ENCODE assay signal across 30 mouse cellular contexts in the genomic region with DNA sequence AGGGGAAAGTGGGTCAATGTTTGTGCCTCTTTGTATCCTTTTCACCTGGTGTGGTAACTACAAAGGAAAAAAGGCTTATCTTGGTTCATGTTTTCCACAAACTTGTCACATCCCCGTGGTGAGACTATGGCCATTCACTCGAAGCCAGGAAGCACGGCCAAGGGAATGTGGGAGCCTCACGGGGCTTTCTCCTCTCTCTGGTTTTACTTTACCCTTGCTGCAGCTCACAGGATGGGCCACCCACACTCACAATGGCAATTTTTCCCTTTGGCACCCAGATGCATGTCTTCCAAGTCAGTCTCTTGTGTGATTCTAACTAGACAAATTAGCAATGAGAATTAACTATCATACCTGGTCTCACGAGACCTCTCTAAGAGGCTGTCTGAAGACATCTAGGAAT. TPM values are rescaled to one million over a fixed set of nuclear protein-coding genes. Genes with fewer than 3 reads are reported as not detected.
DNase-seq lines count a peak whose midpoint lies in the region; ATAC-seq and TF ChIP-seq lines count a peak whose summit lies in the region.
"Had no signal": no experiment of that assay in that cellular context is flagged by ENCODE, and none has a peak within 500 bp of the region (broad histone marks: within the 10 kb centered on the region; RNA-seq: fewer than 3 reads in every experiment).

No protein-coding gene starts in this region.

- ATAC-seq in liver, embryonic 11.5 days (replicated peaks; ENCODE audit: low FRiP score) = no peak
- no peak for ATAC-seq in liver, postnatal 0 days
- ATAC-seq in cerebellum, adult (ENCODE audit: insufficient number of reproducible peaks, low FRiP score, low TSS enrichment) = no peak
- ATAC-seq: forebrain, embryonic 16.5 days; hindbrain, embryonic 16.5 days; Patski had no signal

- no peak overlapping the region for H3K9ac ChIP-seq in liver, embryonic 11.5 days (ENCODE audit: low read depth, low read length)
- no peak overlapping the region for H3K9ac ChIP-seq in liver, postnatal 0 days (replicated peaks)
- H3K9ac ChIP-seq: embryonic facial prominence, embryonic 13.5 days; forebrain, embryonic 12.5 days; heart, embryonic 15.5 days; hindbrain, embryonic 13.5 days had no signal

- no peak overlapping the region for H3K4me2 ChIP-seq in liver, embryonic 11.5 days
- no peak overlapping the region for H3K4me2 ChIP-seq in liver, postnatal 0 days (ENCODE audit: low read depth, low read length)
- H3K4me2 ChIP-seq: embryonic facial prominence, embryonic 13.5 days; forebrain, embryonic 12.5 days; heart, embryonic 11.5 days; heart, embryonic 15.5 days; hindbrain, embryonic 13.5 days had no signal

- H3K9me3 ChIP-seq in liver, embryonic 11.5 days (ENCODE audit: control insufficient read depth, low read length) = no peaks in the 10 kb centered on the region
- no peaks in the 10 kb centered on the region for H3K9me3 ChIP-seq in liver, postnatal 0 days (ENCODE audit: low read length)
- H3K9me3 ChIP-seq: embryonic facial prominence, embryonic 10.5 days; embryonic facial prominence, embryonic 13.5 days; forebrain, embryonic 12.5 days; G1E; heart, embryonic 15.5 days; hindbrain, embryonic 10.5 days; hindbrain, embryonic 13.5 days had no signal

- TF ChIP-seq CTCF in liver, postnatal 0 days (IDR thresholded peaks at IDR 0.05; ENCODE audit: low read depth) = no peak

- no peaks in the 10 kb centered on the region for H3K36me3 ChIP-seq in liver, embryonic 11.5 days (ENCODE audit: control insufficient read depth, insufficient read depth, low read length)
- H3K36me3 ChIP-seq in liver, postnatal 0 days (replicated peaks; ENCODE audit: insufficient read depth, low read length) = no peaks in the 10 kb centered on the region
- H3K36me3 ChIP-seq: embryonic facial prominence, embryonic 10.5 days; embryonic facial prominence, embryonic 13.5 days; forebrain, embryonic 12.5 days; G1E; heart, embryonic 15.5 days; hindbrain, embryonic 10.5 days; hindbrain, embryonic 13.5 days had no signal

- H3K4me3 ChIP-seq in liver, embryonic 11.5 days (ENCODE audit: low read depth, low read length) = no peak overlapping the region
- no peak overlapping the region for H3K4me3 ChIP-seq in liver, postnatal 0 days (ENCODE audit: low read depth, low read length)
- H3K4me3 ChIP-seq: embryonic facial prominence, embryonic 10.5 days; embryonic facial prominence, embryonic 13.5 days; erythroblast, embryonic 14.5 days; forebrain, embryonic 12.5 days; heart, embryonic 15.5 days; hindbrain, embryonic 10.5 days; hindbrain, embryonic 13.5 days had no signal

- peak; percentile 15 for DNase-seq in liver, embryonic 11.5 days (ENCODE audit: low spot score)
- DNase-seq in liver, postnatal 0 days = no peak
- DNase-seq in thymus, postnatal 0 days (ENCODE audit: low spot score) = peak; percentile 56
- no peak for DNase-seq in thymus, postnatal 25 days
- peak; percentile 52 for DNase-seq in thymus, postnatal 4 days
- DNase-seq: adrenal gland, postnatal 10 days; B cell, adult 2 months; cerebellum, adult 11-12 months; cerebellum, adult 8-10 months; cerebellum, postnatal 10 days; cerebellum, postnatal 36 days; embryo, embryonic 11 days; gastrocnemius, postnatal 10 days; gastrocnemius, postnatal 36 days; heart, postnatal 10 days; heart, postnatal 36 days had no signal

- H3K27me3 ChIP-seq in liver, embryonic 11.5 days (replicated peaks; ENCODE audit: control insufficient read depth, insufficient read depth, low read length) = no peaks in the 10 kb centered on the region
- no peaks in the 10 kb centered on the region for H3K27me3 ChIP-seq in liver, postnatal 0 days (ENCODE audit: insufficient read depth, low read length)
- H3K27me3 ChIP-seq: CH12.LX; embryonic facial prominence, embryonic 13.5 days; forebrain, embryonic 12.5 days; heart, embryonic 15.5 days; hindbrain, embryonic 13.5 days; Patski had no signal

- H3K4me1 ChIP-seq in liver, embryonic 11.5 days (replicated peaks; ENCODE audit: control insufficient read depth, insufficient read depth, low read length) = no peaks in the 10 kb centered on the region
- H3K4me1 ChIP-seq in liver, postnatal 0 days (ENCODE audit: insufficient read depth) = 0 out of 2 replicates have a peak, but pooled peaks cover 3% of the 10 kb centered on the region
- H3K4me1 ChIP-seq: embryonic facial prominence, embryonic 10.5 days; embryonic facial prominence, embryonic 13.5 days; forebrain, embryonic 12.5 days; heart, embryonic 15.5 days; hindbrain, embryonic 10.5 days; hindbrain, embryonic 13.5 days had no signal

- no peak overlapping the region for H3K27ac ChIP-seq in liver, embryonic 11.5 days (ENCODE audit: low read depth, low read length)
- H3K27ac ChIP-seq in liver, postnatal 0 days (ENCODE audit: low read depth) = no peak overlapping the region
- H3K27ac ChIP-seq: embryonic facial prominence, embryonic 10.5 days; embryonic facial prominence, embryonic 13.5 days; forebrain, embryonic 12.5 days; heart, embryonic 15.5 days; hindbrain, embryonic 10.5 days; hindbrain, embryonic 13.5 days had no signal

- WGBS in liver, embryonic 11.5 days = 87% methylated on average over 5 of the region's 5 CpGs
- WGBS in liver, postnatal 0 days (ENCODE audit: insufficient replicate concordance) = 81% methylated on average over 5 of the region's 5 CpGs

- no peak for TF ChIP-seq EP300 in liver, postnatal 0 days (IDR thresholded peaks at IDR 0.05; ENCODE audit: low read depth)

RNA-seq across cellular contexts. Expression of a gene that starts 43.1 kb away (rescaled TPM):
- polyA plus RNA-seq in liver, embryonic 11.5 days (2014; fragmentation: Nextera tagmentation; extraction: Ambion mirVana) = 40.3 and 42.3 TPM in 2 replicates
- 10.0 and 11.1 TPM in 2 replicates for polyA plus RNA-seq in liver, postnatal 0 days (2015; fragmentation: Nextera tagmentation; extraction: Ambion mirVana)
- 183 and 202 TPM in 2 replicates for polyA plus RNA-seq in thymus, postnatal 0 days (2015; fragmentation: Nextera tagmentation; extraction: Ambion mirVana)

Comparison
In these comparisons a context has a peak if more than half of its experiments do, and no peak if none do; other contexts are left out.
1. DNase-seq: peak in liver, embryonic 11.5 days (single experiment), thymus, postnatal 0 days (single experiment) and thymus, postnatal 4 days (single experiment); none in liver, postnatal 0 days (single experiment) and thymus, postnatal 25 days (single experiment).